Mouse (Mus musculus): Measurements from ENCODE around the gene Kitl. TPM values are rescaled to one million over a fixed set of nuclear protein-coding genes. Genes with fewer than 3 reads are reported as not detected.

The Kitl gene
- total and polyA plus RNA-seq, 3 experiments, result 0.11 TPM; not detected in 2

DNA sequence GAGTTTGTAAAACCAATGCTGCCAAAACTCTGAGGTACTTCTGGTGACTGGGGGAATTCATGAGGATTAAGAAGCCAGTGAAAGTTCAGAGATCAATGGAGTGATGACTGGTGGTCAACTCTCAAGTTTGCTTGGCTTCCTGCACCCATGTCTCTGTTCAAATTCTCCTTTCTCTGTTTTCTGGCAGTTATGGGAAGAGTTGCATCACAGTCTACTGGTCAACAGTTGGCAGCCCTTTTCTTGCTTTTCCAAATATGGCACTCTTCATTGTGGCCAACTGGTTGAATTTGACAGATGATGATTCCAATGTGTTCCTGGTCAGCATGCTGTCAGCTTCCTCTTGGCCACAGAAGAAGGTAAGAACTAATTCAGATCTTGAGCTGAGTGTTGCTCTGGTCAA is 25.7 kb upstream of the Kitl start:
- no peak for DNase-seq (ENCODE audit: low spot score)
- Histone ChIP-seq H3K9me3 (replicated peaks) (peaks cover 31% of the 10 kb centered on the region), H3K4me1 (ENCODE audit: insufficient read depth, low read depth, low read length) (no peaks in the 10 kb centered on the region), H3K27me3 (ENCODE audit: insufficient read depth, low read length) (no peaks in the 10 kb centered on the region), H3K36me3 (replicated peaks) (no peaks in the 10 kb centered on the region), H3K4me3 (ENCODE audit: low read depth, low read length) (no peak overlapping the region)
- TF ChIP-seq GATA2 (IDR thresholded peaks at IDR 0.05; ENCODE audit: borderline replicate concordance, low read depth, low read length), result no peak
- no peak for TF ChIP-seq CTCF (IDR thresholded peaks at IDR 0.05; ENCODE audit: low read depth, low read length)
- TF ChIP-seq POLR2AphosphoS5 (IDR thresholded peaks at IDR 0.05; ENCODE audit: insufficient replicate concordance, low read depth, low read length), result no peak
- no peak for TF ChIP-seq TAL1 (conservative IDR thresholded peaks at IDR 0.05; ENCODE audit: low read depth, low read length)
- no peak for TF ChIP-seq GATA1 (IDR thresholded peaks at IDR 0.05; ENCODE audit: borderline replicate concordance, low read length)
- ATAC-seq (ENCODE audit: extremely low read depth, insufficient number of reproducible peaks, low FRiP score, poor library complexity, severe bottlenecking), result no peak

DNA sequence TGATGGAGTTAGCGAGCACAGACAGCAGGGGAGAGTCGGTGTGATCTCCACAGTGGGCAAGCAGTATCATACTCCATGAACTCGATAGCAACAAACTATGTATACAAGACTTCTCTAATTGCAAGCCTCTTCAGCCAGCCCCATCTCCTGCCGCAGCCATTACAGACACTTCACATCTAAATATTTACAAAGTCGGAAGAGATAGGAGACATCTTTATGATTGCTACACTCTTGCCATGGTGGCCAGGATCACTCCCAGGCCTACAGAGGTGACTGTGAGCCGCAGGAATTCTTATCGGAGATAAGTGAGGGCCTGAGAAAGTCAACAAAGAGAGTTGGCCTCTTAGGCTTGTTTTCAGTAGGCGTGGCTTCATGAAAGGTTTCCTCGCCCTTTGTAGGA is 23.3 kb upstream of the Kitl start:
- no peaks in the 10 kb centered on the region for H3K36me3 ChIP-seq (replicated peaks)
- H3K4me1 ChIP-seq (ENCODE audit: insufficient read depth, low read depth, low read length), result no peaks in the 10 kb centered on the region
- H3K9me3 ChIP-seq (replicated peaks), result peaks cover 39% of the 10 kb centered on the region
- no peak for ATAC-seq (ENCODE audit: extremely low read depth, insufficient number of reproducible peaks, low FRiP score, poor library complexity, severe bottlenecking)
- no peak for TF ChIP-seq GATA1 (IDR thresholded peaks at IDR 0.05; ENCODE audit: borderline replicate concordance, low read length)
- no peak for TF ChIP-seq GATA2 (IDR thresholded peaks at IDR 0.05; ENCODE audit: borderline replicate concordance, low read depth, low read length)
- TF ChIP-seq POLR2AphosphoS5 (IDR thresholded peaks at IDR 0.05; ENCODE audit: insufficient replicate concordance, low read depth, low read length), result no peak
- TF ChIP-seq TAL1 (conservative IDR thresholded peaks at IDR 0.05; ENCODE audit: low read depth, low read length), result no peak
- TF ChIP-seq CTCF (IDR thresholded peaks at IDR 0.05; ENCODE audit: low read depth, low read length), result no peak
- no peak for DNase-seq (ENCODE audit: low spot score)
- H3K4me3 ChIP-seq (ENCODE audit: low read depth, low read length), result no peak overlapping the region
- no peaks in the 10 kb centered on the region for H3K27me3 ChIP-seq (ENCODE audit: insufficient read depth, low read length)

DNA sequence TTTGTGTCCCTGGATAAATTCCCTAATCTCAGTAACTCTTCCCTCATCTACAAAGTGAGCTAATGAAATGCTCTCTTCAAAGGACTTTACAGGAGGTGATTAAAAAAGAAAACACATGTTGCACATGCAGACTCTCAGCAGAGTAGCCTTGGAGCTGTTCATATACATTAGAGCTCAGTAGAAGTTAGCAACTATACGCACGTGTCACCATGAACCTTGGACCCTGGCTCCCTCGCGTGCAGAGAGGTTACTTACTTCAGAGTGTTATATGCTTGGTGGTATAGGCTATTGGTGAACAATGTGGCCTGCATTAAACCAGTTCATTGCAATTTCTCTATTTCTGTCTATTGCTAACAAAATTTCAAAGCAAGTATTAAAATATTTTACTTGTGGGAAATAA is 14.0 kb upstream of the Kitl start:
- ATAC-seq (ENCODE audit: extremely low read depth, insufficient number of reproducible peaks, low FRiP score, poor library complexity, severe bottlenecking) (no peak), DNase-seq (ENCODE audit: low spot score) (no peak)
- peaks cover 26% of the 10 kb centered on the region for H3K9me3 ChIP-seq (replicated peaks)
- TF ChIP-seq CTCF (IDR thresholded peaks at IDR 0.05; ENCODE audit: low read depth, low read length), result no peak
- TF ChIP-seq GATA2 (IDR thresholded peaks at IDR 0.05; ENCODE audit: borderline replicate concordance, low read depth, low read length), result no peak
- TF ChIP-seq TAL1 (conservative IDR thresholded peaks at IDR 0.05; ENCODE audit: low read depth, low read length), result no peak
- no peak for TF ChIP-seq GATA1 (IDR thresholded peaks at IDR 0.05; ENCODE audit: borderline replicate concordance, low read length)
- no peak for TF ChIP-seq POLR2AphosphoS5 (IDR thresholded peaks at IDR 0.05; ENCODE audit: insufficient replicate concordance, low read depth, low read length)
- no peaks in the 10 kb centered on the region for H3K4me1 ChIP-seq (ENCODE audit: insufficient read depth, low read depth, low read length)
- H3K36me3 ChIP-seq (replicated peaks), result no peaks in the 10 kb centered on the region
- no peak overlapping the region for H3K4me3 ChIP-seq (ENCODE audit: low read depth, low read length)
- H3K27me3 ChIP-seq (ENCODE audit: insufficient read depth, low read length), result no peaks in the 10 kb centered on the region

DNA sequence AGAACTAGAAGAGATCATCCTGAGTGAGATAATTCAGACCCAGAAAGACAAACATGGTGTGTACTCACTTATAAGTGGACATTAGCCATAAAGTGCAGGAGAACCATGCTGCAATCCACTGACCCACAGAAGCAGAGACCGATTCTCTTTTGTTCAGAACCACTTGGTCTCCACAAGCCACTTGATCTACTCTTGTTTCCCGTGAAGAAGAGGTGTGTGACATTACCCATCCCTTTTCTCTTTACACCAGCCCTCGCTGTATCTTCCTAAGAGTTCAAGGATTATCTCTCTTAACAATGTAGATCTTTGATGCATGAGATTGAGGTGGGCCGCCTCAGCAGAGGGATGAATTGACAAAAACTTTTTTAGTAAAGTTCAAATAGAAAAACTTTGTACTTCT is 11.6 kb upstream of the Kitl start:
- H3K27me3 ChIP-seq (ENCODE audit: insufficient read depth, low read length), result no peaks in the 10 kb centered on the region
- ATAC-seq (ENCODE audit: extremely low read depth, insufficient number of reproducible peaks, low FRiP score, poor library complexity, severe bottlenecking) (no peak), DNase-seq (ENCODE audit: low spot score) (no peak)
- no peaks in the 10 kb centered on the region for H3K36me3 ChIP-seq (replicated peaks)
- TF ChIP-seq GATA1 (IDR thresholded peaks at IDR 0.05; ENCODE audit: borderline replicate concordance, low read length) (no peak), TAL1 (conservative IDR thresholded peaks at IDR 0.05; ENCODE audit: low read depth, low read length) (no peak), POLR2AphosphoS5 (IDR thresholded peaks at IDR 0.05; ENCODE audit: insufficient replicate concordance, low read depth, low read length) (no peak), GATA2 (IDR thresholded peaks at IDR 0.05; ENCODE audit: borderline replicate concordance, low read depth, low read length) (no peak), CTCF (IDR thresholded peaks at IDR 0.05; ENCODE audit: low read depth, low read length) (no peak)
- H3K4me3 ChIP-seq (ENCODE audit: low read depth, low read length), result no peak overlapping the region
- peaks cover 23% of the 10 kb centered on the region for H3K9me3 ChIP-seq (replicated peaks)
- no peaks in the 10 kb centered on the region for H3K4me1 ChIP-seq (ENCODE audit: insufficient read depth, low read depth, low read length)

DNA sequence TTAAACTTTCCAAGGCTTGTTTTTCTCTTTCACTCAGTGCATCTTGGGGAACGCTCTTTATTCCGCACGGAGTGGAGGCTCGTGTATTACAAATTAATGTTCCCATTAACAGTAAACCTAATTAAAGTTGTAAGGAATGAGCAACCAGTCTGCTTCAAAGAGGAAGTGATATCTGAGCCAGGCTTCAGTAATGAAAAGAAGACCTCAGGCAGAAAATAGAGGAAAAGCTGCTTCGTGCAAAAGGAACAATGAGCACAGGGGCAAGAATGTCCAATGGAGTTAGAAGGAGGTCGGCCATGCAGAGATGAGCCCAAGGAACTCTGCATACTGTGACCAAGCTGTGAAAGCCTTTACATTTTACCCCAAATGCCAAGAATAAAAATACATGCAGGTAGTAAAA is 5.7 kb upstream of the Kitl start:
- no peaks in the 10 kb centered on the region for H3K4me1 ChIP-seq (ENCODE audit: insufficient read depth, low read depth, low read length)
- H3K4me3 ChIP-seq (ENCODE audit: low read depth, low read length), result no peak overlapping the region
- H3K36me3 ChIP-seq (replicated peaks), result no peaks in the 10 kb centered on the region
- peaks cover 38% of the 10 kb centered on the region for H3K9me3 ChIP-seq (replicated peaks)
- no peak for ATAC-seq (ENCODE audit: extremely low read depth, insufficient number of reproducible peaks, low FRiP score, poor library complexity, severe bottlenecking)
- DNase-seq (ENCODE audit: low spot score), result no peak
- TF ChIP-seq CTCF (IDR thresholded peaks at IDR 0.05; ENCODE audit: low read depth, low read length) (no peak), GATA1 (IDR thresholded peaks at IDR 0.05; ENCODE audit: borderline replicate concordance, low read length) (no peak), TAL1 (conservative IDR thresholded peaks at IDR 0.05; ENCODE audit: low read depth, low read length) (no peak), POLR2AphosphoS5 (IDR thresholded peaks at IDR 0.05; ENCODE audit: insufficient replicate concordance, low read depth, low read length) (no peak), GATA2 (IDR thresholded peaks at IDR 0.05; ENCODE audit: borderline replicate concordance, low read depth, low read length) (no peak)
- H3K27me3 ChIP-seq (ENCODE audit: insufficient read depth, low read length), result no peaks in the 10 kb centered on the region

DNA sequence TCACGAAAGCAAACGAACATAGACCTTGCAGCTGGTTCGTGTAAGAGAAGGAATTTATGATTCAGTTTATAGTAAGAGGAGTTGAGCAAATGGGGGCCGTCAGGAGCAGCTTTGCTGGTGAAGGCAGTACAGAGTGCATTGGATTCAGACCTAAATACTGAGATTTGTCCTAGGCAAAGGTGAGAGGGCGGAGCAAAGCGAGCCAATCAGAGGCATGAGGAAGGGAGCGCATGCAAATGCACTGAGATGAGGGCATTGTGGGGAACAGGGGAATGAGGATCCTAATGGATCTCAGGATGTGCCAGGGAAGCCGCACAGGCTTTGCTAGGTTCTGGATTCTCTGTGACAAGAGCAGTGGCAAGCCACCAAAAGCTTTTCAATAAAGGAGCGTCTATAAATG is 5.1 kb upstream of the Kitl start:
- no peak for TF ChIP-seq GATA1 (IDR thresholded peaks at IDR 0.05; ENCODE audit: borderline replicate concordance, low read length)
- TF ChIP-seq CTCF (IDR thresholded peaks at IDR 0.05; ENCODE audit: low read depth, low read length), result no peak
- no peak for TF ChIP-seq GATA2 (IDR thresholded peaks at IDR 0.05; ENCODE audit: borderline replicate concordance, low read depth, low read length)
- TF ChIP-seq POLR2AphosphoS5 (IDR thresholded peaks at IDR 0.05; ENCODE audit: insufficient replicate concordance, low read depth, low read length), result no peak
- TF ChIP-seq TAL1 (conservative IDR thresholded peaks at IDR 0.05; ENCODE audit: low read depth, low read length), result no peak
- DNase-seq (ENCODE audit: low spot score), result no peak
- H3K4me3 ChIP-seq (ENCODE audit: low read depth, low read length), result no peak overlapping the region
- H3K36me3 ChIP-seq (replicated peaks), result no peaks in the 10 kb centered on the region
- H3K4me1 ChIP-seq (ENCODE audit: insufficient read depth, low read depth, low read length), result no peaks in the 10 kb centered on the region
- no peak for ATAC-seq (ENCODE audit: extremely low read depth, insufficient number of reproducible peaks, low FRiP score, poor library complexity, severe bottlenecking)
- H3K27me3 ChIP-seq (ENCODE audit: insufficient read depth, low read length), result no peaks in the 10 kb centered on the region
- H3K9me3 ChIP-seq (replicated peaks), result peaks cover 37% of the 10 kb centered on the region
